Mouse (Mus musculus) embryonic facial prominence, embryonic 13.5 days (tissue): ENCODE data around the gene Bmp6. TPM values are rescaled to one million over a fixed set of nuclear protein-coding genes. Genes with fewer than 3 reads are reported as not detected.
A peak's percentile ranks its signal among the peaks of the same experiment; 100 is the strongest.

Experiments used
- ATAC-seq: fragments of 200-750 bp; cut with Nextera tagmentation; 2 replicates; pipeline ENCODE4 v1.8.0; 2017; ENCODE audit warnings: low read depth; ENCODE audit not compliant: insufficient number of reproducible peaks, insufficient read depth, low FRiP score, low TSS enrichment
- H3K27ac ChIP-seq: fragments of 300-500 bp; sonication (generic); 2 replicates; pipeline ENCODE4 v1.5.1; 2015; ENCODE audit warnings: moderate library complexity, mild to moderate bottlenecking, inconsistent platforms
- H3K27me3 ChIP-seq: fragments of 300-500 bp; sonication (generic); 2 replicates; pipeline ENCODE4 v1.6.1; 2015; ENCODE audit warnings: mild to moderate bottlenecking, inconsistent platforms
- H3K36me3 ChIP-seq: fragments of 300-500 bp; sonication (generic); 2 replicates; pipeline ENCODE4 v1.6.1; 2015; ENCODE audit warnings: mild to moderate bottlenecking, inconsistent platforms
- H3K4me1 ChIP-seq: fragments of 300-500 bp; sonication (generic); 2 replicates; pipeline ENCODE4 v1.6.1; 2015; ENCODE audit warnings: inconsistent platforms
- H3K4me2 ChIP-seq: fragments of 300-500 bp; sonication (generic); 2 replicates; pipeline ENCODE4 v1.6.1; 2015; ENCODE audit warnings: moderate library complexity, mild to moderate bottlenecking, inconsistent platforms
- H3K4me3 ChIP-seq: fragments of 300-500 bp; sonication (generic); 2 replicates; pipeline ENCODE4 v1.5.1; 2015; ENCODE audit warnings: mild to moderate bottlenecking, inconsistent platforms
- H3K9ac ChIP-seq: fragments of 300-500 bp; sonication (generic); 2 replicates; pipeline ENCODE4 v1.6.1; 2015; ENCODE audit warnings: mild to moderate bottlenecking, inconsistent platforms
- H3K9me3 ChIP-seq: fragments of 300-500 bp; sonication (generic); 2 replicates; pipeline ENCODE4 v1.6.1; 2016; ENCODE audit warnings: inconsistent platforms
- WGBS: fragments of 180-500 bp; shearing (Covaris S2); methylation state at CpG from one replicate; pipeline ENCODE4 v1.1.7; 2015; ENCODE audit warnings: mixed read lengths; 5-methylcytosine and 5-hydroxymethylcytosine counted together
- polyA plus RNA-seq: library from polyadenylated mRNA; unstranded; fragments of >200 nt; fragmentation: Nextera tagmentation; extraction: Ambion mirVana; gene quantifications from 2 replicates; pipeline ENCODE4 v1.2.1, GENCODE M21; 2015

Gene Bmp6
- polyA plus RNA-seq, 1 experiment from 2014 or later, result 4.3 TPM

DNA sequence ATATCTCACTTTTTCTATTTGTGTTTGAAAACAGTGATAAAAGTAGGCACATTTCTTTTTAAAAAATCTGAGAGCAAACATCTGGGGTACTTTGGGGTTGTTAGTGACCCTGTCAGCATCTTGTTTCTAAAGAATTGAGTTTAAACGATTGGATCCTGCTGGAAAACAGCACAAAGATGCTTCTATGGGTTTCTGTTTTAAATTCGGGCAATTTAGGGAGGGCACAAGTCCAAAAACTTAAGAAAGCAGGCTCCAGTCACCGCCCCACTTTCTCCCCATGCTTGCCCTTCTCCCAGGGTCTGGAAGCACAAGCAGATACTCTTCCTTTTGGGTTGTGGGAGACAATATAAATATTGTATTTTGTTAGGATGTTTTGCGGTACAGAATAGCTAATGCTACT, 14.1 kb downstream of the Bmp6 start:
- Histone ChIP-seq H3K9me3 (no peaks in the 10 kb centered on the region), H3K27me3 (no peaks in the 10 kb centered on the region), H3K27ac (peak overlapping the region; percentile 9), H3K9ac (no peak overlapping the region), H3K4me2 (peak overlapping the region; percentile 24), H3K4me3 (no peak overlapping the region), H3K36me3 (no peaks in the 10 kb centered on the region), H3K4me1 (peaks cover 26% of the 10 kb centered on the region)
- 0 out of 2 replicates have a peak, but pooled peaks have one; percentile 10 for ATAC-seq
- 37% methylated on average over 4 of the region's 4 CpGs for WGBS

DNA sequence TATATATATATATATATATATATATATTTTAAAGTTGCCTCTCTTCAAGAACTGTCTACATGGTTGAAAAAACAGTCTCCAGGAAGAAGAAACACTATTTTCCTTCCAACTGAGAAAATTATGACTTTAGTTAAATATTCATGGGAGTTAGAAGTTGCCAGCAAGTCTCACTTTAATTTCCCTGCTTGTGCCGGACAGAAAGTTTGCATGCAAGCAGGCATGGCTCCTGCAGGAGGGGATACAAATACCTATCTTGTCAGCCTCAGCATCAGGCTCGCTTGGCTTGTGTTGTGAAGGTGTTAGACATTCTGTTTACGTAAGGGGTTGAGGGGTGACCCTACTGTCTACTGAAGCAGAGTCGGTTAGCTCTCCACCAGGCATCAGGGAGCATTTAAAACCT, 17.8 kb downstream of the Bmp6 start:
- 73% methylated on average over 4 of the region's 4 CpGs for WGBS
- Histone ChIP-seq H3K9ac (no peak overlapping the region), H3K27me3 (no peaks in the 10 kb centered on the region), H3K4me3 (no peak overlapping the region), H3K4me1 (peaks cover 26% of the 10 kb centered on the region), H3K36me3 (no peaks in the 10 kb centered on the region), H3K4me2 (no peak overlapping the region), H3K9me3 (no peaks in the 10 kb centered on the region), H3K27ac (no peak overlapping the region)
- no peak for ATAC-seq

DNA sequence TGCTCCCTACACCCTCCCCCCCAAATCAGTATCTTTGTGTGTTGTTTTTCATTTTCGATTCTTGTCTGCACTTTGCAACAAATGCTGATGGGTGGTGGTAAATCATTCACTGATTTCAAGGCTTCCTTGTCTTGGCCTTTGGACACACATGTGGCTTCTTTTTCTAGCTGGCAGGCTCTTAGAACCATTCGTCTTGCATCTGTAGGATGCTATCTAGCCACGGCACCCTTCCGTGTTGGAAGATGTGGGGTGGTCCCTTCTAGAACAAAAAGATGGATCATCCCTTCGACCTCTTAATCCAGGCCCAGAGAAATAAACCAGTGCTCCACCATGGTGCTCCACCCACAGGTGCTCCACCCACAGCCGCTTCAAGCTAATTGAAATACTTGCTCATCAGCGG, 19.0 kb downstream of the Bmp6 start:
- ATAC-seq, result no peak
- H3K27ac ChIP-seq, result no peak overlapping the region
- no peak overlapping the region for H3K4me3 ChIP-seq
- 88% methylated on average over 7 of the region's 7 CpGs for WGBS
- no peaks in the 10 kb centered on the region for H3K36me3 ChIP-seq
- H3K9me3 ChIP-seq, result no peaks in the 10 kb centered on the region
- peaks cover 20% of the 10 kb centered on the region for H3K4me1 ChIP-seq
- no peak overlapping the region for H3K9ac ChIP-seq
- H3K27me3 ChIP-seq, result no peaks in the 10 kb centered on the region
- no peak overlapping the region for H3K4me2 ChIP-seq

DNA sequence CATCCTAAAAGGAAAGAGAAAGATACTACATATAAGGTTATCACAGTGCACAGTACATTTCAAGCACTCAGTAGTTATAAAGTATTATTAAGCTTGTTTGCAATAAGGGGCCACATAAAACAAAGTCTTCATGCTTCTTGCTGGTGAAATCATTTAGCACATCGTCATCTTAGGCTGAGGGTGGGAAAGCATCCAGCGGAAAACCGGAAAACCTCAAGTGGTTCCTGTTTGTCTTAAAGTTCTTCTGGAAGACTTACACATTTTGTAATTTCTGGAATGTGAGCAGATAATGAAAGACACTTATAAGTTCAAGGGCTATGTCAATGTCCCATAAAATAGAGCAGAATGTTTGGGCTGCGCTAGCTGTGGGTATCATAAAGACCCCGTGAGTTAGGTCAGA, 24.7 kb downstream of the Bmp6 start:
- no peak for ATAC-seq
- no peak overlapping the region for H3K4me3 ChIP-seq

DNA sequence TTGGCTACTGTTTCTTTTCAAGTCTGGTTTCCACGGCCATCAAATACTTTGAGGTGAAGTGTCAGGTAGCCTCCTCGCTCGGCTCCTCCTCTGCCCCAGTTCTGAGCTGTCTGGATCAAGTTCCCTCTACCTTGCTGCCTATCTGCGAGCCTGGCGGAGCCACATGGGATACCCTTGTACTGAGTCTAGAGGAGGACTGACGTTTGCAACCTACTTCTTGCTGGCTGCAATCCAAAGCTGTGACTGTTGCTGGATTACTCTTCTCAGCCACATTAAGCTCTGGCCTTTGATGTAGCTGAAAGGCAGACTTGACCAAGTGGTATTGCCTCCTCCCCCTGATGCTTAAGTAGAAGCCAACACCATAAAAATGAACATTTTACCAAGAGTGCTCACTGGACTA, 31.2 kb downstream of the Bmp6 start:
- no peak overlapping the region for H3K4me2 ChIP-seq
- 46% methylated on average over 6 of the region's 6 CpGs for WGBS
- H3K36me3 ChIP-seq, result no peaks in the 10 kb centered on the region
- H3K9me3 ChIP-seq, result no peaks in the 10 kb centered on the region
- no peak overlapping the region for H3K27ac ChIP-seq
- peaks cover 4% of the 10 kb centered on the region; the same call in 1 of the 2 replicates for H3K4me1 ChIP-seq
- ATAC-seq, result no peak
- H3K4me3 ChIP-seq, result no peak overlapping the region
- no peak overlapping the region for H3K9ac ChIP-seq
- H3K27me3 ChIP-seq, result no peaks in the 10 kb centered on the region

More for the DNA sequence above, 24.7 kb downstream of the Bmp6 start:
- Histone ChIP-seq H3K9ac (no peak overlapping the region), H3K27ac (no peak overlapping the region), H3K36me3 (no peaks in the 10 kb centered on the region), H3K4me2 (no peak overlapping the region), H3K4me1 (no peaks in the 10 kb centered on the region), H3K27me3 (no peaks in the 10 kb centered on the region), H3K9me3 (no peaks in the 10 kb centered on the region)
- 62% methylated on average over 5 of the region's 5 CpGs for WGBS

DNA sequence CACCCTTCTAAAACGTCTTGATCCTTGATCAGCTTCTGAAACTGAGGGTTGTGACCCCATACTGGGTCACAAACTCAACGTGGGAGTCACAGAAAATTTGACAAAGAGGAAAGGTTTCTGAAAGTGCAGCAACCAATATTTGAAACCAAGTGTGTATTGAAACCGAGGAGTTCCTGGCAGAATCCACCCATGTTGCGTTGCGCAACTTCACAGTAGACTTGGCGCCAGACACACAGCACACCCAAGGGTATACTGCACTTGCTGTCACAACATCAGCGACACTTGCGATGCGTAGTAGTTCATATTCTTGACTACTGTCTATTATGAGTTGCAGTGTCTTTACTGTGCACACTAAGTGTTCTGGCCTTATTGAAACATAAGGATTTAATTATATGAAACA, 32.4 kb downstream of the Bmp6 start:
- WGBS, result 80% methylated on average over 9 of the region's 9 CpGs
- Histone ChIP-seq H3K36me3 (no peaks in the 10 kb centered on the region), H3K4me1 (peaks cover 4% of the 10 kb centered on the region; the same call in 1 of the 2 replicates), H3K4me3 (no peak overlapping the region), H3K9me3 (no peaks in the 10 kb centered on the region), H3K27ac (no peak overlapping the region), H3K4me2 (no peak overlapping the region), H3K27me3 (no peaks in the 10 kb centered on the region), H3K9ac (no peak overlapping the region)
- no peak for ATAC-seq

DNA sequence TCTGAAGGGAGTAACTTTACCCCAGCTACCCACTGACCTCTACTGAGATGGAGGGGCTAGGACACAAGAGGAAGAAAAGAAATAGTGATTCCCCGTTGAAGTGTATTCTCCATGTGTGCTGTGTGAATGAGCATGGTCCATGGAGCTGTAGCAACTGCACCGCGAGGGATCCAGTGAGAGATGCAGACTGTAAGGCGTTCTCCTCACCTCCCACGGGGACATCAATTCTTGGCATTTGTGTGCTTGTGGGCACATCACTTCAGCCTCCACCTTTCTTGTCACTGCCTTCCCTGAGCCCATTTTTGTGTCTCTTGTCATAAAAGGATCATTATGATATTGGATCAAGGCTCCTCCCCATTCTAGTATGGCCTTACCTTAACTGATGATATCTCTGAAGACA, 34.9 kb downstream of the Bmp6 start:
- WGBS, result 90% methylated on average over 5 of the region's 5 CpGs
- no peaks in the 10 kb centered on the region for H3K27me3 ChIP-seq
- ATAC-seq, result no peak

DNA sequence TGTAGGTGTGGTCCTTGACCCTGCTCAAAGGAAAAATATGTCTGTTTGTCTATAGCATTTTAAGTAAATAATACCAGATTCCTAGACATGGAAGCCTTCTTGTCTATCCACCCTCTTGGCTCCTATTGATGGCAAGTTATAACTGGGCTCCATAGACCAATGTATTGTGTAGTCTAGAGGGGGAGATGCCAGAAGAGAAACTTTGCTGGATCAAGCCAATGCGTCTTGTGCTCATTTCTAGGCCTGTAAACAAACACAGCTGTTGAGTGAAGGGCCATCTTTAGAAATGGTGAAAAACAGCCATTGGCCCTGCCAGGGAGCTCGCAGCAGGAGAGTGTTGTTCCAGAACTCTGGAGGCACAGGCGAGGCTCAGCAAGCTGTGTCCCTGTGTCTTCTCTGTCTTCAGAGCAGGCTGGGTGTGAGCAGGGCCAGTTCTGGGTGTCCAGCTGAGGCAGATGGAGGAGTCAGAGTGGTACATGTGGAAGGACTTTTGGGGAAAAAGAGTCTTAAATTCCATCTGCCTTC, 41.2 kb downstream of the Bmp6 start:
- H3K36me3 ChIP-seq, result no peaks in the 10 kb centered on the region
- H3K9me3 ChIP-seq, result no peaks in the 10 kb centered on the region
- H3K27me3 ChIP-seq, result no peaks in the 10 kb centered on the region
- WGBS, result 77% methylated on average over 3 of the region's 3 CpGs
- H3K9ac ChIP-seq, result no peak overlapping the region
- no peak for ATAC-seq
- H3K4me1 ChIP-seq, result no peaks in the 10 kb centered on the region
- no peak overlapping the region for H3K27ac ChIP-seq
- H3K4me2 ChIP-seq, result no peak overlapping the region
- H3K4me3 ChIP-seq, result no peak overlapping the region

More for the DNA sequence above, 34.9 kb downstream of the Bmp6 start:
- Histone ChIP-seq H3K4me1 (peaks cover 4% of the 10 kb centered on the region; the same call in 1 of the 2 replicates), H3K4me2 (no peak overlapping the region), H3K27ac (no peak overlapping the region), H3K9ac (no peak overlapping the region), H3K4me3 (no peak overlapping the region), H3K36me3 (no peaks in the 10 kb centered on the region), H3K9me3 (no peaks in the 10 kb centered on the region)

DNA sequence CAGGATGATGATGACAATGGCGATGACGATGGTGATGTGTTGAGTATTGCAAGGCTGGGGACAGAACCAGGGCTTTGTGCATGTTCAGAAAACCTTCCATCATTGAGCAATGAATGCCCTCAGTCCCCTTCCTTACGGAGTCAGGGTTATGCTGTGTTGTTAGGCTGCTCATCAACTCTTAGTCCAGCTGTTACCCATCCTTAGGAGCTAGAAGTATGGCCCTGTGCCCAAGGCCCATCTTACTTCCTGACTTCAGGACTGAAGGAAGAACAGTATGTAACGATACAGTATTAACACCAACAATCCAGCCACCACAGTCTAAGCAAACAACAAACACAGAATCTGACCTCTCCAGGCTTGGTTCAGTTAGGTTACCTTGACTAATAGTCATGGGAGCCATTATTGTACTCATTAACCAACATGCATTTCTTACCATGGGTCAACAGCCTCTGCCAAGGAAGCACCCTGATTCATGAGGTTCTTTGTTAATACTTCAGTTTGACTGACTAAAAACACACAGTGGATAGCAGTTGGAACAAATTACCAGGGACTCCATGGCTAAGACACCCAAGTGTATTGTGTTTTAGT, 42.6 kb downstream of the Bmp6 start:
- no peak overlapping the region for H3K9ac ChIP-seq
- no peaks in the 10 kb centered on the region for H3K9me3 ChIP-seq
- 91% methylated on average over 4 of the region's 4 CpGs for WGBS
- ATAC-seq, result no peak
- no peaks in the 10 kb centered on the region for H3K36me3 ChIP-seq
- no peaks in the 10 kb centered on the region for H3K4me1 ChIP-seq
- no peak overlapping the region for H3K4me2 ChIP-seq
- no peak overlapping the region for H3K27ac ChIP-seq
- no peak overlapping the region for H3K4me3 ChIP-seq
- H3K27me3 ChIP-seq, result no peaks in the 10 kb centered on the region

DNA sequence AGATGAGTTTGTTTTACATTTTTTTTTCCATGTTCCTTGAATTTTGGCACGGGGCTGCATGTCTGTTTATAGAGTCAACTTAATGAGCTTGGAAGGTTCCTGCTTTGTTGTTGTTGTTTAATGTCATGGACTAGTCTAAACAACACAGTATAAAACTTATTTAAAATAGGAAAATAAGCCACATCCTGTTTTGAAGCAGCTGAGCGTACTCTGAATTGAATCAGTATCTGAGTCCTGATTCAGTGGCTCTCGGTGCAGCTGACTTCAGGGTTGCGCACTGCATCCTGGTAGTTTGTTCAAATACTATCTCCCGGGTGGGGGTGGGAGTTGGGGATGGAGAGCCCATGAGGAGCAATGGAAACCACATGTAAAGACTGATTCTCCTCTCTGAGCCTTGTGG, 48.5 kb downstream of the Bmp6 start:
- no peaks in the 10 kb centered on the region for H3K9me3 ChIP-seq
- no peak overlapping the region for H3K4me2 ChIP-seq
- 52% methylated on average over 5 of the region's 5 CpGs for WGBS
- peaks cover 24% of the 10 kb centered on the region for H3K4me1 ChIP-seq
- H3K27me3 ChIP-seq, result no peaks in the 10 kb centered on the region
- H3K36me3 ChIP-seq, result no peaks in the 10 kb centered on the region
- H3K4me3 ChIP-seq, result no peak overlapping the region
- no peak for ATAC-seq
- no peak overlapping the region for H3K9ac ChIP-seq
- H3K27ac ChIP-seq, result no peak overlapping the region; the same call in 1 of the 2 replicates

DNA sequence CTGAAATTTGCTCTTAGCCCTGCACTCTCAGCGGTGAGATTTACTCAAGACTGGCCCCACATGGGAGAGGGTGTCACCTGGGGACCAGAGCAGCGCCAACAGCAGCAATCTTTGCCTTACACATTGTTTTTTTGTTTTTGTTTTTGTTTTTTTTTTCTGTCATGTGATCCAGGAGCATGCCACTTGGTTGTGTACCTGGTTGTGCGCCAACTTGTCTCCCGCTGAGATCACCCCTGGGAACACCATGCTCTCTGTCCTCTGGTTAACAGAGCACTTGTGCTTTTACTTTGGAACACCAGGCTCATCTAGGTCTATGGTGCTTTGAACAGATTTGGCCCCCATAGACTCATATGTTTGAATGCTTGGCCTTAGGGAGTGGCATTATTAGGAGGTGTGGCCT, 50.1 kb downstream of the Bmp6 start:
- 96% methylated on average over 4 of the region's 4 CpGs for WGBS
- Histone ChIP-seq H3K36me3 (no peaks in the 10 kb centered on the region), H3K27me3 (no peaks in the 10 kb centered on the region), H3K4me2 (no peak overlapping the region), H3K4me3 (no peak overlapping the region), H3K4me1 (peaks cover 31% of the 10 kb centered on the region), H3K9ac (no peak overlapping the region), H3K27ac (no peak overlapping the region), H3K9me3 (no peaks in the 10 kb centered on the region)
- no peak for ATAC-seq

DNA sequence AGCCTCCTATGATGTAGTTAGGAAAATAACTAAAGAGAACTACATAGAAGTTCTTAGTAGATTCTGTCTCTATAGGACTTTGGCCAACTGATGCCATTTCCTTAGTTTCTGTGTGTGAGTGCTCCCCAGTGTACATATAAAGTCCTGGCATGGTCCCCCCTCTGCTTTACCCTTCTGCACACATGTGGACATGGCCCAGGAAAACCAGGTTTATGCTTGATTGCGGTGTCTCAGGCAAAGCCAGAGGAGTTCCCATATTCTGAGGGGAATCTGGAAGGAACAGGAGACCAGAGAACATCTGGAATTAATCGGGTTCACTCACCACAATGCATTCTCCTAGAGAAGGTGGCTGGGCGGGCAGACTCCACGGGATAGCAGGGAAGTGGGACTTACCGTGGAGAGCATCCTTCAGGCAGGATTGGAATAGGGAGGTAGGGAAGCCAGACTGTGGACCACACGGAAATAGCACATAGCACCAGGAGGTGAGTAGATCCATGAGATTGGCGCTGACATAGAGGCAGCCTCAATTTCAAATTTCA, 52.2 kb downstream of the Bmp6 start:
- ATAC-seq, result peak; percentile 63
- H3K9ac ChIP-seq, result no peak overlapping the region
- no peaks in the 10 kb centered on the region for H3K9me3 ChIP-seq
- H3K27me3 ChIP-seq, result no peaks in the 10 kb centered on the region
- H3K36me3 ChIP-seq, result no peaks in the 10 kb centered on the region
- WGBS, result 30% methylated on average over 7 of the region's 7 CpGs
- H3K27ac ChIP-seq, result peak overlapping the region; percentile 48; the same call in 1 of the 2 replicates
- peaks cover 31% of the 10 kb centered on the region for H3K4me1 ChIP-seq
- H3K4me2 ChIP-seq, result no peak overlapping the region
- no peak overlapping the region for H3K4me3 ChIP-seq
